Mouse (Mus musculus) kidney, adult 2 months (tissue): ENCODE data around the gene Gm11034. TPM values are rescaled to one million over a fixed set of nuclear protein-coding genes. Genes with fewer than 3 reads are reported as not detected.

Source experiments
- DNase-seq: peaks from one replicate; pipeline ENCODE4 v3.0.0; 2021
- H3K27ac ChIP-seq: fragments of 200-500 bp; 2 replicates; pipeline ENCODE4 v1.5.1; 2012; ENCODE audit warnings: low read depth, low read length, control low read depth, inconsistent platforms; ENCODE audit not compliant: insufficient read depth
- H3K27me3 ChIP-seq: fragments of 200-500 bp; replicated peaks from 2 replicates; pipeline ENCODE4 v1.6.1; 2012; ENCODE audit warnings: mild to moderate bottlenecking, moderate library complexity, low read length, inconsistent platforms; ENCODE audit not compliant: control insufficient read depth, insufficient read depth
- H3K36me3 ChIP-seq: fragments of 200-500 bp; 2 replicates; pipeline ENCODE4 v1.6.1; 2012; ENCODE audit warnings: mild to moderate bottlenecking, moderate library complexity, low read length, inconsistent platforms; ENCODE audit not compliant: control insufficient read depth, insufficient read depth
- H3K4me1 ChIP-seq: fragments of 200-500 bp; 2 replicates; pipeline ENCODE4 v1.6.1; 2011; ENCODE audit warnings: low read length; ENCODE audit not compliant: control insufficient read depth, insufficient read depth
- H3K4me3 ChIP-seq: fragments of 200-500 bp; 2 replicates; pipeline ENCODE4 v1.5.1; 2011; ENCODE audit warnings: mild to moderate bottlenecking, low read depth, low read length, control low read depth; ENCODE audit not compliant: insufficient read depth
- CTCF ChIP-seq: fragments of 200-500 bp; conservative IDR thresholded peaks from 2 replicates; pipeline ENCODE4 v1.5.1; 2011; ENCODE audit warnings: low read depth, mild to moderate bottlenecking, control low read depth, low read length, moderate library complexity, mixed read lengths; ENCODE audit not compliant: insufficient read depth, insufficient read length
- POLR2A ChIP-seq: fragments of 200-500 bp; IDR thresholded peaks from one replicate; pipeline ENCODE4 v1.6.1; 2011; ENCODE audit warnings: low read depth, low read length, control low read depth
- whole genome bisulfite sequencing: fragments of 180-500 bp; shearing (Covaris S2); methylation state at CpG from one replicate; pipeline ENCODE4 v1.1.7; 2018; 5-methylcytosine and 5-hydroxymethylcytosine counted together
- polyA plus RNA-seq: library from polyadenylated mRNA; depleted of rRNA; stranded (reverse); fragments of >200 nt; gene quantifications from 2 replicates; pipeline ENCODE4 v1.2.3, GENCODE M21; 2012; rRNA removed

Gene Gm11034
- polyA plus RNA-seq, result not detected in 2 replicates

- 80% methylated on average over 4 of the region's 4 CpGs for WGBS
- H3K27ac ChIP-seq, result no peak within 1 kb of the TSS
- no peaks in the 10 kb centered on the region for H3K4me1 ChIP-seq
- H3K36me3 ChIP-seq, result no peaks in the 10 kb centered on the region
- DNase-seq, result no peak
- TF ChIP-seq CTCF, result no peak
- TF ChIP-seq POLR2A, result no peak
- no peaks in the 10 kb centered on the region for H3K27me3 ChIP-seq
- no peak within 1 kb of the TSS for H3K4me3 ChIP-seq
Measured at GRCm38 (mm10) chr8:72213536-72213935, at the start of gene Gm11034. Gene Gm11034, minus strand, starts transcription at chr8:72213636.

GRCm38 (mm10) chr8:72262756-72263155, 49.3 kb upstream of the Gm11034 start:
- WGBS, result 76% methylated on average over 2 of the region's 2 CpGs
- Histone ChIP-seq H3K4me1 (0 out of 2 replicates have a peak, but pooled peaks cover 3% of the 10 kb centered on the region), H3K4me3 (no peak overlapping the region), H3K36me3 (no peaks in the 10 kb centered on the region), H3K27me3 (no peaks in the 10 kb centered on the region), H3K27ac (no peak overlapping the region)
- no peak for DNase-seq
- TF ChIP-seq POLR2A (no peak), CTCF (no peak)

GRCm38 (mm10) chr8:72261872-72262271, 48.4 kb upstream of the Gm11034 start:
- 0 out of 2 replicates have a peak, but pooled peaks cover 3% of the 10 kb centered on the region for H3K4me1 ChIP-seq
- no peaks in the 10 kb centered on the region for H3K36me3 ChIP-seq
- TF ChIP-seq POLR2A, result no peak
- TF ChIP-seq CTCF, result peak; percentile 46
- H3K27ac ChIP-seq, result no peak overlapping the region
- no peaks in the 10 kb centered on the region for H3K27me3 ChIP-seq
- WGBS, result 61% methylated on average over 5 of the region's 5 CpGs
- no peak overlapping the region for H3K4me3 ChIP-seq
- DNase-seq, result peak; percentile 46

- Histone ChIP-seq H3K4me1 (0 out of 2 replicates have a peak, but pooled peaks cover 3% of the 10 kb centered on the region), H3K27ac (no peak overlapping the region), H3K36me3 (no peaks in the 10 kb centered on the region), H3K4me3 (no peak overlapping the region), H3K27me3 (no peaks in the 10 kb centered on the region)
- no peak for DNase-seq
- TF ChIP-seq POLR2A, result no peak
- TF ChIP-seq CTCF, result no peak
Measured at GRCm38 (mm10) chr8:72261431-72261830, 48.0 kb upstream of the Gm11034 start.

GRCm38 (mm10) chr8:72261019-72261418, 47.6 kb upstream of the Gm11034 start:
- peak; percentile 72 for DNase-seq
- no peaks in the 10 kb centered on the region for H3K36me3 ChIP-seq
- WGBS, result 30% methylated on average over 2 of the region's 2 CpGs
- TF ChIP-seq CTCF (peak; percentile 64), POLR2A (no peak)
- H3K27me3 ChIP-seq, result no peaks in the 10 kb centered on the region
- H3K27ac ChIP-seq, result no peak overlapping the region
- H3K4me1 ChIP-seq, result 0 out of 2 replicates have a peak, but pooled peaks cover 3% of the 10 kb centered on the region
- H3K4me3 ChIP-seq, result no peak overlapping the region

GRCm38 (mm10) chr8:72260585-72260984, 47.1 kb upstream of the Gm11034 start:
- whole genome bisulfite sequencing, result 56% methylated on average over 4 of the region's 4 CpGs
- Histone ChIP-seq H3K36me3 (no peaks in the 10 kb centered on the region), H3K4me1 (0 out of 2 replicates have a peak, but pooled peaks cover 3% of the 10 kb centered on the region), H3K4me3 (no peak overlapping the region), H3K27me3 (no peaks in the 10 kb centered on the region), H3K27ac (no peak overlapping the region)
- no peak for DNase-seq
- TF ChIP-seq CTCF (no peak), POLR2A (no peak)

GRCm38 (mm10) chr8:72259862-72260261, 46.4 kb upstream of the Gm11034 start:
- H3K4me3 ChIP-seq, result no peak overlapping the region
- H3K27me3 ChIP-seq, result no peaks in the 10 kb centered on the region
- H3K27ac ChIP-seq, result no peak overlapping the region
- 49% methylated on average over 2 of the region's 2 CpGs for WGBS
- DNase-seq, result no peak
- H3K4me1 ChIP-seq, result 0 out of 2 replicates have a peak, but pooled peaks cover 3% of the 10 kb centered on the region
- H3K36me3 ChIP-seq, result no peaks in the 10 kb centered on the region
- no peak for TF ChIP-seq CTCF
- TF ChIP-seq POLR2A, result no peak
